Mouse (Mus musculus): ENCODE measurements around the gene Anks1b. TPM values are rescaled to one million over a fixed set of nuclear protein-coding genes. Genes with fewer than 3 reads are reported as not detected.

Gene Anks1b
- total and polyA plus RNA-seq, 2 experiments from 2014 or later, result 105 to 342 TPM

- H3K36me3 ChIP-seq (ENCODE audit: insufficient read depth, low read length), result no peaks in the 10 kb centered on the region
- ATAC-seq (ENCODE audit: low FRiP score) (no peak), DNase-seq (ENCODE audit: low spot score) (no peak)
- no peaks in the 10 kb centered on the region for H3K27me3 ChIP-seq (ENCODE audit: insufficient read depth, low read length)
- H3K4me2 ChIP-seq (ENCODE audit: low read depth, low read length, poor library complexity, severe bottlenecking), result no peak overlapping the region
- no peaks in the 10 kb centered on the region for H3K4me1 ChIP-seq (ENCODE audit: insufficient read depth, low read length)
- H3K4me3 ChIP-seq (ENCODE audit: low read depth, low read length), result no peak overlapping the region
- H3K9me3 ChIP-seq (ENCODE audit: low read length), result no peaks in the 10 kb centered on the region
- TF ChIP-seq CTCF (IDR thresholded peaks at IDR 0.05), result no peak
- no peak overlapping the region for H3K27ac ChIP-seq (ENCODE audit: low read depth, low read length)
- no peak overlapping the region for H3K9ac ChIP-seq (replicated peaks; ENCODE audit: low read length, poor library complexity, severe bottlenecking)
Measured at GRCm38 (mm10) chr10:90140947-90141346, 267.6 kb downstream of the Anks1b start.

- Histone ChIP-seq H3K4me1 (ENCODE audit: insufficient read depth, low read length) (no peaks in the 10 kb centered on the region), H3K4me3 (ENCODE audit: low read depth, low read length) (no peak overlapping the region), H3K27ac (ENCODE audit: low read depth, low read length) (no peak overlapping the region), H3K36me3 (ENCODE audit: insufficient read depth, low read length) (no peaks in the 10 kb centered on the region), H3K4me2 (ENCODE audit: low read depth, low read length, poor library complexity, severe bottlenecking) (no peak overlapping the region), H3K9me3 (ENCODE audit: low read length) (peaks cover 4% of the 10 kb centered on the region; the same call in 1 of the 2 replicates), H3K9ac (replicated peaks; ENCODE audit: low read length, poor library complexity, severe bottlenecking) (no peak overlapping the region), H3K27me3 (ENCODE audit: insufficient read depth, low read length) (no peaks in the 10 kb centered on the region)
- DNase-seq (ENCODE audit: low spot score), result no peak
- no peak for ATAC-seq (ENCODE audit: low FRiP score)
- no peak for TF ChIP-seq CTCF (IDR thresholded peaks at IDR 0.05)
- WGBS, result 93% methylated on average over 1 of the region's 1 CpGs
Measured at GRCm38 (mm10) chr10:90144444-90144843, 271.1 kb downstream of the Anks1b start.

- Histone ChIP-seq H3K27ac (ENCODE audit: low read depth, low read length) (no peak overlapping the region), H3K27me3 (ENCODE audit: insufficient read depth, low read length) (no peaks in the 10 kb centered on the region), H3K4me3 (ENCODE audit: low read depth, low read length) (no peak overlapping the region), H3K36me3 (ENCODE audit: insufficient read depth, low read length) (no peaks in the 10 kb centered on the region), H3K9me3 (ENCODE audit: low read length) (peaks cover 4% of the 10 kb centered on the region; the same call in 1 of the 2 replicates), H3K9ac (replicated peaks; ENCODE audit: low read length, poor library complexity, severe bottlenecking) (no peak overlapping the region), H3K4me1 (ENCODE audit: insufficient read depth, low read length) (no peaks in the 10 kb centered on the region), H3K4me2 (ENCODE audit: low read depth, low read length, poor library complexity, severe bottlenecking) (no peak overlapping the region)
- peak; percentile 70 for TF ChIP-seq CTCF (IDR thresholded peaks at IDR 0.05)
- no peak for ATAC-seq (ENCODE audit: low FRiP score)
- peak; percentile 51 for DNase-seq (ENCODE audit: low spot score)
Measured at GRCm38 (mm10) chr10:90151510-90151909, 278.2 kb downstream of the Anks1b start.

- Histone ChIP-seq H3K27ac (ENCODE audit: low read depth, low read length) (no peak overlapping the region), H3K4me2 (ENCODE audit: low read depth, low read length, poor library complexity, severe bottlenecking) (no peak overlapping the region), H3K4me3 (ENCODE audit: low read depth, low read length) (no peak overlapping the region), H3K4me1 (ENCODE audit: insufficient read depth, low read length) (no peaks in the 10 kb centered on the region), H3K36me3 (ENCODE audit: insufficient read depth, low read length) (no peaks in the 10 kb centered on the region), H3K9ac (replicated peaks; ENCODE audit: low read length, poor library complexity, severe bottlenecking) (no peak overlapping the region), H3K9me3 (ENCODE audit: low read length) (no peaks in the 10 kb centered on the region), H3K27me3 (ENCODE audit: insufficient read depth, low read length) (no peaks in the 10 kb centered on the region)
- DNase-seq (ENCODE audit: low spot score), result no peak
- no peak for ATAC-seq (ENCODE audit: low FRiP score)
- WGBS, result 82% methylated on average over 6 of the region's 6 CpGs
- no peak for TF ChIP-seq CTCF (IDR thresholded peaks at IDR 0.05)
Measured at GRCm38 (mm10) chr10:90169941-90170580, 296.8 kb downstream of the Anks1b start.

GRCm38 (mm10) chr10:90190366-90190765 lies 317.1 kb downstream of the Anks1b start:
- Histone ChIP-seq H3K27ac (ENCODE audit: low read depth, low read length) (no peak overlapping the region), H3K27me3 (ENCODE audit: insufficient read depth, low read length) (no peaks in the 10 kb centered on the region), H3K4me3 (ENCODE audit: low read depth, low read length) (no peak overlapping the region), H3K9me3 (ENCODE audit: low read length) (no peaks in the 10 kb centered on the region), H3K4me1 (ENCODE audit: insufficient read depth, low read length) (no peaks in the 10 kb centered on the region), H3K9ac (replicated peaks; ENCODE audit: low read length, poor library complexity, severe bottlenecking) (no peak overlapping the region), H3K36me3 (ENCODE audit: insufficient read depth, low read length) (no peaks in the 10 kb centered on the region), H3K4me2 (ENCODE audit: low read depth, low read length, poor library complexity, severe bottlenecking) (no peak overlapping the region)
- peak; percentile 9 for DNase-seq (ENCODE audit: low spot score)
- no peak for TF ChIP-seq CTCF (IDR thresholded peaks at IDR 0.05)
- WGBS, result 56% methylated on average over 5 of the region's 5 CpGs
- ATAC-seq (ENCODE audit: low FRiP score), result no peak

GRCm38 (mm10) chr10:90196936-90197335 lies 323.6 kb downstream of the Anks1b start:
- no peak for TF ChIP-seq CTCF (IDR thresholded peaks at IDR 0.05)
- Histone ChIP-seq H3K36me3 (ENCODE audit: insufficient read depth, low read length) (no peaks in the 10 kb centered on the region), H3K9me3 (ENCODE audit: low read length) (no peaks in the 10 kb centered on the region), H3K27ac (ENCODE audit: low read depth, low read length) (no peak overlapping the region), H3K4me3 (ENCODE audit: low read depth, low read length) (no peak overlapping the region), H3K9ac (replicated peaks; ENCODE audit: low read length, poor library complexity, severe bottlenecking) (no peak overlapping the region), H3K27me3 (ENCODE audit: insufficient read depth, low read length) (no peaks in the 10 kb centered on the region), H3K4me1 (ENCODE audit: insufficient read depth, low read length) (no peaks in the 10 kb centered on the region), H3K4me2 (ENCODE audit: low read depth, low read length, poor library complexity, severe bottlenecking) (no peak overlapping the region)
- 90% methylated on average over 5 of the region's 5 CpGs for WGBS
- no peak for DNase-seq (ENCODE audit: low spot score)
- no peak for ATAC-seq (ENCODE audit: low FRiP score)

Measured in midbrain, postnatal 0 days (tissue).